8 mouse cellular contexts compared by ENCODE assay signal in the genomic region with DNA sequence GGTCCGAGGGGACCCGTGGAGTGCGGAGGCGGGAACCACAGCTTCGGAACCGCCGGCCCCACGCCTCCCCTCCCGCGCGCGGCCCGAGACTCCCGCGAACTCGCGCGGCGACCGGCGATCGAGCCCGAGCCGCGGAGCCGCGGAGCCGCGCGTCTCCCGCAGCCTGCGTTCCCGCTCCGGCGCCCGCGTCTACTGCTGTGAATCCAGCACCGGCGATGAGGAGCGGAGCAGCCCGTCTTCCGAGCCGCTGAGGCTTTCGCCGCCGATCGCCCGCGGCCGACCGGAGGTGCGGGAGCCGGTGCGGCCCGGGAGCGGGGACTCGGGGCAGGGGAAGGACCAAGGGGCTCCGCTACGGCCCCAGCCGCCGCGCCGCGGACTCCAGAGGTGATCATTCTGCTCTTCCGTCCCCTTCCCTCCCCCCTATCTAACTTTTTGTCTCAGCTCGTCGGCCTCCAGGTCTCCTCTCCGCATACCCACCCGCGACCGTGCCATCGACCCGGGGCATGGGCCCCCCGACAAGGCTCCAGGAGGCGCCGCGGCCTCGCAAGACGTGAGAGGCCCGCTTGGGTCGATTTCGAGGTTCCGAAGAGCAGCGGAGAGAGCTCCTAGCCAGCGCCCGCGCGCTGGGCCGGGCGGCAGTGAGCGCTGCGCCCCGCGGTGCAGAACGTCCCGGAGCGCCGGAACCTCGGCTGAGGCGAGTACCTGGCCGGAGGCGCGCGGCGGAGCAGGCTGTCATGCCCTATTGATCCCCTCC. TPM values are rescaled to one million over a fixed set of nuclear protein-coding genes. Genes with fewer than 3 reads are reported as not detected.
A peak's percentile ranks its signal among the peaks of the same experiment; 100 is the strongest.
DNase-seq lines count a peak whose midpoint lies in the region; ATAC-seq and TF ChIP-seq lines count a peak whose summit lies in the region.

No protein-coding gene starts in this region.

- no peak overlapping the region for H3K27ac ChIP-seq in kidney, adult 2 months (ENCODE audit: insufficient read depth, low read depth, low read length)
- H3K27ac ChIP-seq in forebrain, embryonic 11.5 days (ENCODE audit: low read depth, low read length) = peak overlapping the region; percentile 98
- peak overlapping the region; percentile 75 for H3K27ac ChIP-seq in intestine, embryonic 15.5 days
- peak overlapping the region; percentile 96 for H3K27ac ChIP-seq in midbrain, embryonic 10.5 days (replicated peaks)

- CTCF ChIA-PET in Patski (lab: Charles Lee) = no interaction called here

- DNase-seq in kidney, adult 2 months = peak; percentile 32
- DNase-seq in kidney, adult 11 months = no peak
- DNase-seq in Patski (ENCODE audit: low read depth, low spot score) = no peak
- no peak for DNase-seq in forebrain, embryonic 11.5 days (ENCODE audit: low spot score)
- peak; percentile 66 for DNase-seq in midbrain, embryonic 10.5 days (ENCODE audit: low spot score)
- DNase-seq in right cerebral cortex, postnatal 14 days = no peak
- no peak for DNase-seq in urinary bladder, postnatal 14 days (ENCODE audit: low spot score)

- WGBS in kidney, adult 2 months = under 1% methylated on average over 104 of the region's 105 CpGs
- under 1% methylated on average over 101 of the region's 105 CpGs for WGBS in forebrain, embryonic 11.5 days
- WGBS in intestine, embryonic 15.5 days = under 1% methylated on average over 104 of the region's 105 CpGs
- WGBS in midbrain, embryonic 10.5 days = under 1% methylated on average over 105 of the region's 105 CpGs

- peak; percentile 4 for ATAC-seq in Patski
- peak; percentile 0; the same call in 1 of the 2 replicates for ATAC-seq in forebrain, embryonic 11.5 days (replicated peaks; ENCODE audit: low FRiP score)
- ATAC-seq in intestine, embryonic 15.5 days = peak; percentile 18

- H3K36me3 ChIP-seq in kidney, adult 2 months (ENCODE audit: control insufficient read depth, insufficient read depth, low read length) = no peaks in the 10 kb centered on the region
- peaks cover 9% of the 10 kb centered on the region for H3K36me3 ChIP-seq in forebrain, embryonic 11.5 days (ENCODE audit: control insufficient read depth, insufficient read depth, low read length)
- H3K36me3 ChIP-seq in intestine, embryonic 15.5 days = no peaks in the 10 kb centered on the region
- peaks cover 44% of the 10 kb centered on the region for H3K36me3 ChIP-seq in midbrain, embryonic 10.5 days

- POLR2A ChIA-PET in Patski (lab: Charles Lee) = interaction anchor here (1.1 kb wide), 1 partner anchor 20 kb away, joined by 4 read pairs; no protein-coding TSS in a partner anchor

- peak overlapping the region; percentile 61 for H3K4me3 ChIP-seq in kidney, adult 2 months (ENCODE audit: insufficient read depth, low read depth, low read length)
- H3K4me3 ChIP-seq in forebrain, embryonic 11.5 days (ENCODE audit: low read depth, low read length) = peak overlapping the region; percentile 97
- peak overlapping the region; percentile 78 for H3K4me3 ChIP-seq in intestine, embryonic 15.5 days (replicated peaks)
- H3K4me3 ChIP-seq in midbrain, embryonic 10.5 days = peak overlapping the region; percentile 98

- peak overlapping the region; percentile 99 for H3K9ac ChIP-seq in forebrain, embryonic 11.5 days (ENCODE audit: low read length)
- H3K9ac ChIP-seq in intestine, embryonic 15.5 days = peak overlapping the region; percentile 82

- TF ChIP-seq POLR2A in kidney, adult 2 months (IDR thresholded peaks at IDR 0.05; ENCODE audit: low read depth, low read length) = no peak

- H3K9me3 ChIP-seq in forebrain, embryonic 11.5 days (ENCODE audit: control insufficient read depth, low read length) = no peaks in the 10 kb centered on the region
- no peaks in the 10 kb centered on the region for H3K9me3 ChIP-seq in intestine, embryonic 15.5 days
- no peaks in the 10 kb centered on the region for H3K9me3 ChIP-seq in midbrain, embryonic 10.5 days (replicated peaks)

- peak overlapping the region; percentile 98 for H3K4me2 ChIP-seq in forebrain, embryonic 11.5 days (ENCODE audit: low read depth, low read length, severe bottlenecking)
- peak overlapping the region; percentile 94 for H3K4me2 ChIP-seq in intestine, embryonic 15.5 days (replicated peaks)

- in situ Hi-C loops in Patski (cut with MboI; ENCODE audit: low pct_unique_long_range_greater_than_20kb) = loop anchor here (10.0 kb wide), 1 partner anchor 397 kb away; no protein-coding TSS in a partner anchor

- no peaks in the 10 kb centered on the region for H3K4me1 ChIP-seq in kidney, adult 2 months (ENCODE audit: control insufficient read depth, insufficient read depth, low read length)
- peaks cover 27% of the 10 kb centered on the region for H3K4me1 ChIP-seq in forebrain, embryonic 11.5 days (replicated peaks; ENCODE audit: control insufficient read depth, insufficient read depth, low read length)
- peaks cover 55% of the 10 kb centered on the region for H3K4me1 ChIP-seq in intestine, embryonic 15.5 days (replicated peaks)
- H3K4me1 ChIP-seq in midbrain, embryonic 10.5 days = peaks cover 82% of the 10 kb centered on the region

- no peak for TF ChIP-seq CTCF in kidney, adult 2 months (conservative IDR thresholded peaks at IDR 0.05; ENCODE audit: insufficient read depth, insufficient read length, low read depth, low read length)
- TF ChIP-seq CTCF in Patski (IDR thresholded peaks at IDR 0.05) = no peak

- H3K27me3 ChIP-seq in kidney, adult 2 months (replicated peaks; ENCODE audit: control insufficient read depth, insufficient read depth, low read length) = peaks cover 2% of the 10 kb centered on the region; the same call in 1 of the 2 replicates
- peaks cover 20% of the 10 kb centered on the region for H3K27me3 ChIP-seq in Patski
- no peaks in the 10 kb centered on the region for H3K27me3 ChIP-seq in forebrain, embryonic 11.5 days (ENCODE audit: control insufficient read depth, insufficient read depth, low read length)
- H3K27me3 ChIP-seq in intestine, embryonic 15.5 days (replicated peaks) = peaks cover 38% of the 10 kb centered on the region
- H3K27me3 ChIP-seq in midbrain, embryonic 10.5 days (ENCODE audit: low read depth, poor library complexity, severe bottlenecking) = peaks cover 14% of the 10 kb centered on the region

RNA-seq across cellular contexts. Expression of gene Mn1, which starts 0.4 kb away (rescaled TPM):
- 1.1 and 1.4 TPM in 2 replicates for polyA plus RNA-seq in kidney, adult 2 months (2012; rRNA removed)
- polyA plus RNA-seq in Patski (2021) = 0.96 TPM
- 50.9 and 51.9 TPM in 2 replicates for polyA plus RNA-seq in forebrain, embryonic 11.5 days (2014; fragmentation: Nextera tagmentation; extraction: Ambion mirVana)
- polyA plus RNA-seq in intestine, embryonic 15.5 days (2015; fragmentation: Nextera tagmentation; extraction: Ambion mirVana) = 8.0 and 8.7 TPM in 2 replicates
- 53.0 and 63.2 TPM in 2 replicates for polyA plus RNA-seq in midbrain, embryonic 10.5 days (2016; fragmentation: Nextera tagmentation; extraction: Ambion mirVana)

Comparison
In these comparisons a context has a peak if more than half of its experiments do, and no peak if none do; other contexts are left out.
1. DNase-seq: peak in kidney, adult 2 months (single experiment) and midbrain, embryonic 10.5 days (single experiment); none in kidney, adult 11 months (single experiment), Patski (single experiment), forebrain, embryonic 11.5 days (single experiment), right cerebral cortex, postnatal 14 days (single experiment) and urinary bladder, postnatal 14 days (single experiment).
2. Peak in every context shown above with its lines, with median percentiles within 50 percentile points of each other: H3K4me3 ChIP-seq and ATAC-seq.